Mouse (Mus musculus) stomach, postnatal 0 days (tissue): ENCODE measurements at regions not wholly inside any gene's neighbourhood (a gene's known extent, or its start where the extent isn't known, plus 50 kb on each side); places are given as distances from the start of the nearest gene placed in this dataset.

Experiments used
- ATAC-seq: fragments of 200-750 bp; cut with Nextera tagmentation; 2 replicates; pipeline ENCODE4 v1.8.0; 2017; ENCODE audit not compliant: low FRiP score, low TSS enrichment
- DNase-seq: peaks from one replicate; pipeline ENCODE4 v3.0.0-alpha.2; 2016; ENCODE audit warnings: low spot score
- H3K27ac ChIP-seq: fragments of 300-500 bp; sonication (generic); replicated peaks from 2 replicates; pipeline ENCODE4 v1.5.1; 2014; ENCODE audit warnings: mild to moderate bottlenecking, control low read depth
- H3K27me3 ChIP-seq: fragments of 300-500 bp; sonication (generic); 2 replicates; pipeline ENCODE4 v1.6.1; 2014; ENCODE audit warnings: low read length; ENCODE audit not compliant: control insufficient read depth, insufficient read depth
- H3K36me3 ChIP-seq: fragments of 300-500 bp; sonication (generic); 2 replicates; pipeline ENCODE4 v1.6.1; 2014; ENCODE audit warnings: low read length, mixed read lengths; ENCODE audit not compliant: control insufficient read depth, insufficient read depth
- H3K4me1 ChIP-seq: fragments of 300-500 bp; sonication (generic); replicated peaks from 2 replicates; pipeline ENCODE4 v1.6.1; 2014; ENCODE audit warnings: antibody characterized with exemption; ENCODE audit not compliant: control insufficient read depth, insufficient read depth
- H3K4me2 ChIP-seq: fragments of 300-500 bp; sonication (generic); replicated peaks from 2 replicates; pipeline ENCODE4 v1.6.1; 2014; ENCODE audit warnings: low read depth, mild to moderate bottlenecking, control low read depth, moderate library complexity
- H3K4me3 ChIP-seq: fragments of 300-500 bp; sonication (generic); 2 replicates; pipeline ENCODE4 v1.5.1; 2014; ENCODE audit warnings: low read depth, low read length, control low read depth
- H3K9ac ChIP-seq: fragments of 300-500 bp; sonication (generic); 2 replicates; pipeline ENCODE4 v1.6.1; 2014; ENCODE audit warnings: mild to moderate bottlenecking, low read length, control low read depth, mixed read lengths
- H3K9me3 ChIP-seq: fragments of 300-500 bp; sonication (generic); 2 replicates; pipeline ENCODE4 v1.6.1; 2016; ENCODE audit warnings: low read length; ENCODE audit not compliant: control insufficient read depth
- CTCF ChIP-seq: IDR thresholded peaks from 2 replicates; pipeline ENCODE4 v1.5.1; 2016; ENCODE audit warnings: antibody characterized with exemption, low read depth, mild to moderate bottlenecking, moderate library complexity
- EP300 ChIP-seq: optimal IDR thresholded peaks from 2 replicates; pipeline ENCODE3; 2016; ENCODE audit warnings: antibody characterized with exemption
- WGBS: fragments of 180-500 bp; shearing (Covaris S2); extraction: QIAGEN DNeasy Blood & Tissue Kit; methylation state at CpG from one replicate; pipeline ENCODE4 v1.1.7; 2014; 5-methylcytosine and 5-hydroxymethylcytosine counted together

- Histone ChIP-seq H3K9me3 (no peaks in the 10 kb centered on the region), H3K36me3 (no peaks in the 10 kb centered on the region), H3K4me2 (no peak overlapping the region), H3K27me3 (no peaks in the 10 kb centered on the region), H3K4me3 (no peak overlapping the region), H3K9ac (no peak overlapping the region), H3K27ac (no peak overlapping the region), H3K4me1 (no peaks in the 10 kb centered on the region)
- 97% methylated on average over 1 of the region's 1 CpGs for WGBS
- ATAC-seq (no peak), DNase-seq (no peak)
- TF ChIP-seq EP300 (no peak), CTCF (no peak)
Measured at GRCm38 (mm10) chr12:35429473-35429872, 105.4 kb downstream of the Ahr start.

GRCm38 (mm10) chr12:35419206-35419605 is 115.6 kb downstream of the Ahr start:
- ATAC-seq = no peak
- no peak for DNase-seq

GRCm38 (mm10) chr12:35417943-35418342 is 116.9 kb downstream of the Ahr start:
- no peaks in the 10 kb centered on the region for H3K4me1 ChIP-seq
- WGBS = 56% methylated on average over 4 of the region's 4 CpGs

More at GRCm38 (mm10) chr12:35419206-35419605, 115.6 kb downstream of the Ahr start:
- H3K9me3 ChIP-seq = no peaks in the 10 kb centered on the region
- H3K4me2 ChIP-seq = no peak overlapping the region
- H3K4me1 ChIP-seq = no peaks in the 10 kb centered on the region
- no peaks in the 10 kb centered on the region for H3K36me3 ChIP-seq
- no peak overlapping the region for H3K4me3 ChIP-seq
- 98% methylated on average over 2 of the region's 2 CpGs for WGBS
- TF ChIP-seq EP300 = no peak
- TF ChIP-seq CTCF = no peak
- H3K27me3 ChIP-seq = no peaks in the 10 kb centered on the region
- H3K9ac ChIP-seq = no peak overlapping the region
- no peak overlapping the region for H3K27ac ChIP-seq

GRCm38 (mm10) chr12:35416583-35416982 is 118.3 kb downstream of the Ahr start:
- Histone ChIP-seq H3K9ac (no peak overlapping the region), H3K27ac (no peak overlapping the region), H3K4me1 (no peaks in the 10 kb centered on the region), H3K4me3 (no peak overlapping the region), H3K9me3 (no peaks in the 10 kb centered on the region), H3K27me3 (no peaks in the 10 kb centered on the region), H3K36me3 (no peaks in the 10 kb centered on the region), H3K4me2 (no peak overlapping the region)
- no peak for ATAC-seq
- 60% methylated on average over 5 of the region's 5 CpGs for WGBS
- TF ChIP-seq CTCF = no peak
- no peak for TF ChIP-seq EP300
- DNase-seq = no peak

More at GRCm38 (mm10) chr12:35417943-35418342, 116.9 kb downstream of the Ahr start:
- TF ChIP-seq EP300 (no peak), CTCF (no peak)
- H3K9ac ChIP-seq = no peak overlapping the region
- no peak overlapping the region for H3K4me3 ChIP-seq
- no peak for ATAC-seq
- no peaks in the 10 kb centered on the region for H3K27me3 ChIP-seq
- no peak overlapping the region for H3K27ac ChIP-seq
- H3K9me3 ChIP-seq = no peaks in the 10 kb centered on the region
- H3K4me2 ChIP-seq = no peak overlapping the region
- DNase-seq = no peak
- no peaks in the 10 kb centered on the region for H3K36me3 ChIP-seq

- Histone ChIP-seq H3K4me3 (no peak overlapping the region), H3K4me2 (no peak overlapping the region), H3K36me3 (no peaks in the 10 kb centered on the region), H3K27ac (no peak overlapping the region), H3K4me1 (no peaks in the 10 kb centered on the region; the same call in 1 of the 2 replicates), H3K9me3 (no peaks in the 10 kb centered on the region), H3K9ac (no peak overlapping the region), H3K27me3 (no peaks in the 10 kb centered on the region)
- DNase-seq = no peak
- ATAC-seq = no peak
- 77% methylated on average over 3 of the region's 3 CpGs for WGBS
- TF ChIP-seq EP300 (no peak), CTCF (no peak)
Measured at GRCm38 (mm10) chr12:35412715-35413114, 122.1 kb downstream of the Ahr start.

GRCm38 (mm10) chr12:35408461-35408860 is 126.4 kb downstream of the Ahr start:
- H3K9me3 ChIP-seq = no peaks in the 10 kb centered on the region
- TF ChIP-seq EP300 (no peak), CTCF (no peak)

More at GRCm38 (mm10) chr12:35408461-35408860, 126.4 kb downstream of the Ahr start:
- 56% methylated on average over 3 of the region's 3 CpGs for WGBS
- Histone ChIP-seq H3K4me3 (no peak overlapping the region), H3K9ac (no peak overlapping the region), H3K27me3 (no peaks in the 10 kb centered on the region), H3K27ac (no peak overlapping the region), H3K4me2 (no peak overlapping the region), H3K4me1 (no peaks in the 10 kb centered on the region; the same call in 1 of the 2 replicates), H3K36me3 (no peaks in the 10 kb centered on the region)
- DNase-seq = no peak
- ATAC-seq = no peak
